Mouse (Mus musculus): ENCODE measurements around the gene Sdk1. TPM values are rescaled to one million over a fixed set of nuclear protein-coding genes. Genes with fewer than 3 reads are reported as not detected.

The Sdk1 gene
- total RNA-seq, 2 experiments from 2014 or later, result 14.2 to 14.3 TPM

DNA sequence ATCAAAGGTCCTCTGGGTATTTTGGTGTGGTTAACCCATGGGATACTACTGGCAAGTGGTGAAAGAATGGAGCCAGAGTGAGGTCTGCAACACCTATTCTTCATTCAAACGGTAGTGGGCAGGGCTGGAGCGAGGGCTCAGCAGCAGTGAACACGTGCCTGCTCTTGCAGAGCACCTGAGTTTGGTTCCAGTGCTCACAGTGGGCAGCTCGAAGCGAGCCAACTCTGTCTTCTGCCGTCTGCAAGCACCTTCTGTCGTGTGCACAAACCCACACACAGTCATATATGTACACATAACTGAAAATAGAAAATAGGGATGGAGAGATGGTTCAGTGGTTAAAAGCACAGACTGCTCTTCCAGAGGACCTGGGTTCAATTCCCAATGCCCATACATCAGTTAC lies 1017.4 kb downstream of the Sdk1 start:
- intact Hi-C loops (cut with DNase I), result loop anchor here (1.0 kb wide), 1 partner anchor 56 kb away; no protein-coding TSS in a partner anchor
- peak in 1 of 2 experiments; percentile 21 for DNase-seq (ENCODE audit: low spot score in 2 of 2)

DNA sequence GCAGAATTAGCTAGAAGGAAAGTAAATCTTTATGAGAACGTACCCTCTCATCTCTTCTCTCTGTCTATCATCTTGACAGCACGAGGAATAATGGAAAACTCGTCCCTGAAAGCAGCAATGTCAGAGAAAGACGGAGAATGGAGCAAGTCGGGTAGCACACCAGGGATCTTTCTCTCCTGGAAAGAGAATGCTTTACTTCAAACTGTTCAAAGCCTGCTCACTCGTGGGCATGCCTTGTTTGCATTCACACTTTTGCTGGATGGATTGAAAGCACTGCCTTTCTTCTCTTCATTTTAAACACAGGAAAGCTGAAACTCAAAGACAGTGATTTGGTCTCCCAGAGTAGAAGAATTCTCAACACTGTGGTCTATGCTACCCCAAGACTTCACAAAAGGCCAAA lies 1020.8 kb downstream of the Sdk1 start:
- peak in 1 of 2 experiments; percentile 47 for DNase-seq (ENCODE audit: low spot score in 2 of 2)
- intact Hi-C loops (cut with DNase I), result no loop called here

Other genes starting within 250 kb of the Sdk1 start
- gene Card11, start 240.9 kb upstream of the Sdk1 start, total RNA-seq (2021), result under 1 TPM in 1 of 2 experiments, not detected in 1; 0.16 TPM

Data from left cerebral cortex, postnatal 25 days (tissue).